ENCODE assay signal across 13 mouse cellular contexts in the genomic region with DNA sequence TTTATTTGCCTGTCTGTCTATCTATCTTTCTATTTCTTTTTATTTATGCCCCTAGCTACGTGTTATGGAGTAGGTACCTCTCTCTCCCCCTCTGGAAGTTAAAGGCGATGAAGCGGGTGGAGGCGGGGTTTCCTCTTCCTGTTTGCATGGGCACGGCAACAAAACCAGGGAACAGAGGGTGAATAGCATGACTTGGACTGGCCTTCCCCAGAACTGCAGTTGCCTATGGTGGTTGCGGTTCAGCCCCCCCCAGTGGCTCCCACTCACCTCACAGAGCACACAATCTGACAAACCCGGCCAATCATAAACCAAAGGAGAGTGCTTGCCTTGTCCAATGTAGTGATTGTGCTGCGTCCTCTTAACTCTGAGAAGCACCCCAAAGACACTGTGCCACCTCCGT.
DNase-seq lines count a peak whose midpoint lies in the region; ATAC-seq and TF ChIP-seq lines count a peak whose summit lies in the region.
"Had no signal": no experiment of that assay in that cellular context is flagged by ENCODE, and none has a peak within 500 bp of the region (broad histone marks: within the 10 kb centered on the region; RNA-seq: fewer than 3 reads in every experiment).

No protein-coding gene starts in this region.

- peak; percentile 27 for DNase-seq in liver, postnatal 0 days
- no peak for DNase-seq in liver, embryonic 11.5 days (ENCODE audit: low spot score)
- DNase-seq in thymus, postnatal 14 days: peak; percentile 43
- no peak for DNase-seq in kidney, postnatal 25 days
- DNase-seq: adrenal gland, postnatal 36 days; kidney, adult 18-20 months; right cerebral cortex, postnatal 25 days had no signal

- TF ChIP-seq CTCF in liver, postnatal 0 days (IDR thresholded peaks at IDR 0.05; ENCODE audit: low read depth): no peak

- no peak overlapping the region for H3K9ac ChIP-seq in liver, postnatal 0 days (replicated peaks)
- H3K9ac ChIP-seq in liver, embryonic 11.5 days (ENCODE audit: low read depth, low read length): no peak overlapping the region
- no peak overlapping the region for H3K9ac ChIP-seq in midbrain, embryonic 16.5 days (ENCODE audit: low read depth, low read length)

- no peaks in the 10 kb centered on the region for H3K9me3 ChIP-seq in liver, postnatal 0 days (ENCODE audit: low read length)
- H3K9me3 ChIP-seq in liver, embryonic 11.5 days (ENCODE audit: control insufficient read depth, low read length): no peaks in the 10 kb centered on the region
- H3K9me3 ChIP-seq in midbrain, embryonic 16.5 days (replicated peaks; ENCODE audit: control insufficient read depth, low read length, poor library complexity, severe bottlenecking): no peaks in the 10 kb centered on the region

- H3K27ac ChIP-seq in liver, postnatal 0 days (ENCODE audit: low read depth): no peak overlapping the region
- no peak overlapping the region for H3K27ac ChIP-seq in liver, embryonic 11.5 days (ENCODE audit: low read depth, low read length)
- H3K27ac ChIP-seq in midbrain, embryonic 16.5 days (ENCODE audit: low read length): no peak overlapping the region

- H3K27me3 ChIP-seq in liver, postnatal 0 days (ENCODE audit: insufficient read depth, low read length): no peaks in the 10 kb centered on the region
- H3K27me3 ChIP-seq in liver, embryonic 11.5 days (replicated peaks; ENCODE audit: control insufficient read depth, insufficient read depth, low read length): no peaks in the 10 kb centered on the region
- no peaks in the 10 kb centered on the region for H3K27me3 ChIP-seq in midbrain, embryonic 16.5 days (ENCODE audit: control insufficient read depth, insufficient read depth, low read depth, low read length)
- H3K27me3 ChIP-seq: megakaryocyte, embryonic 14.5 days had no signal

- no peak for TF ChIP-seq EP300 in liver, postnatal 0 days (IDR thresholded peaks at IDR 0.05; ENCODE audit: low read depth)

- no peaks in the 10 kb centered on the region for H3K4me1 ChIP-seq in liver, postnatal 0 days (ENCODE audit: insufficient read depth)
- no peaks in the 10 kb centered on the region for H3K4me1 ChIP-seq in liver, embryonic 11.5 days (replicated peaks; ENCODE audit: control insufficient read depth, insufficient read depth, low read length)
- H3K4me1 ChIP-seq in midbrain, embryonic 16.5 days (ENCODE audit: control insufficient read depth, insufficient read depth, low read length): no peaks in the 10 kb centered on the region
- H3K4me1 ChIP-seq: megakaryocyte, embryonic 14.5 days had no signal

- H3K36me3 ChIP-seq in liver, postnatal 0 days (replicated peaks; ENCODE audit: insufficient read depth, low read length): no peaks in the 10 kb centered on the region
- no peaks in the 10 kb centered on the region for H3K36me3 ChIP-seq in liver, embryonic 11.5 days (ENCODE audit: control insufficient read depth, insufficient read depth, low read length)
- no peaks in the 10 kb centered on the region for H3K36me3 ChIP-seq in midbrain, embryonic 16.5 days (ENCODE audit: control insufficient read depth, insufficient read depth, low read length)

- no peak overlapping the region for H3K4me3 ChIP-seq in liver, postnatal 0 days (ENCODE audit: low read depth, low read length)
- H3K4me3 ChIP-seq in liver, embryonic 11.5 days (ENCODE audit: low read depth, low read length): no peak overlapping the region
- H3K4me3 ChIP-seq in midbrain, embryonic 16.5 days (ENCODE audit: low read depth, low read length): no peak overlapping the region
- H3K4me3 ChIP-seq: erythroblast, embryonic 14.5 days; megakaryocyte, embryonic 14.5 days; myocyte had no signal

- ATAC-seq in liver, postnatal 0 days: no peak
- no peak for ATAC-seq in liver, embryonic 11.5 days (replicated peaks; ENCODE audit: low FRiP score)
- ATAC-seq in activated CD4-positive, CD25-positive, alpha-beta regulatory T cell, adult 4 months: peak; percentile 61
- peak; percentile 89 to 90 for ATAC-seq in hematopoietic stem cell, adult 5-6 weeks (replicated peaks in 1 of 2; ENCODE audit: insufficient read depth in 1 of 2, low FRiP score in 2 of 2, low TSS enrichment in 1 of 2, low read depth in 1 of 2, poor library complexity in 2 of 2, severe bottlenecking in 2 of 2)
- no peak for ATAC-seq in midbrain, embryonic 16.5 days

- WGBS in liver, postnatal 0 days (ENCODE audit: insufficient replicate concordance): 42% methylated on average over 9 of the region's 9 CpGs
- 65% methylated on average over 9 of the region's 9 CpGs for WGBS in liver, embryonic 11.5 days
- 82% methylated on average over 9 of the region's 9 CpGs for WGBS in midbrain, embryonic 16.5 days

- H3K4me2 ChIP-seq in liver, postnatal 0 days (ENCODE audit: low read depth, low read length): 0 out of 2 replicates have a peak overlapping the region, but pooled peaks have one; percentile 9
- H3K4me2 ChIP-seq in liver, embryonic 11.5 days: no peak overlapping the region
- H3K4me2 ChIP-seq in midbrain, embryonic 16.5 days (ENCODE audit: low read length): no peak overlapping the region

Comparison
In these comparisons a context has a peak if more than half of its experiments do, and no peak if none do; other contexts are left out.
1. DNase-seq: peak in liver, postnatal 0 days (single experiment) and thymus, postnatal 14 days (single experiment); none in liver, embryonic 11.5 days (single experiment) and kidney, postnatal 25 days (0 of 2).
2. ATAC-seq: peak in activated CD4-positive, CD25-positive, alpha-beta regulatory T cell, adult 4 months (single experiment) and hematopoietic stem cell, adult 5-6 weeks (2 of 2); none in liver, postnatal 0 days (single experiment), liver, embryonic 11.5 days (single experiment) and midbrain, embryonic 16.5 days (single experiment).